Mouse (Mus musculus) midbrain, embryonic 13.5 days (tissue): Measurements from ENCODE around the gene Hbb-bh2. TPM values are rescaled to one million over a fixed set of nuclear protein-coding genes. Genes with fewer than 3 reads are reported as not detected.
"Not testable (repeated sequence)": the region's sequence is repeated elsewhere in the genome, so short reads cannot be mapped to it uniquely, and the experiment has no call there.

Experiments used
- ATAC-seq: fragments of 200-750 bp; cut with Nextera tagmentation; 2 replicates; pipeline ENCODE4 v1.8.0; 2017; ENCODE audit warnings: mild to moderate bottlenecking, moderate TSS enrichment, moderate library complexity
- H3K27ac ChIP-seq: fragments of 300-500 bp; sonication (generic); 2 replicates; pipeline ENCODE4 v1.5.1; 2015; ENCODE audit warnings: inconsistent platforms, mild to moderate bottlenecking, moderate library complexity
- H3K27me3 ChIP-seq: fragments of 300-500 bp; sonication (generic); 2 replicates; pipeline ENCODE4 v1.6.1; 2015; ENCODE audit warnings: mild to moderate bottlenecking, inconsistent platforms
- H3K36me3 ChIP-seq: fragments of 300-500 bp; sonication (generic); 2 replicates; pipeline ENCODE4 v1.6.1; 2015; ENCODE audit warnings: mild to moderate bottlenecking, inconsistent platforms
- H3K4me1 ChIP-seq: fragments of 300-500 bp; sonication (generic); replicated peaks from 2 replicates; pipeline ENCODE4 v1.6.1; 2015; ENCODE audit warnings: inconsistent platforms
- H3K4me2 ChIP-seq: fragments of 300-500 bp; sonication (generic); replicated peaks from 2 replicates; pipeline ENCODE4 v1.6.1; 2015; ENCODE audit warnings: moderate library complexity, mild to moderate bottlenecking, inconsistent platforms
- H3K4me3 ChIP-seq: fragments of 300-500 bp; sonication (generic); replicated peaks from 2 replicates; pipeline ENCODE4 v1.5.1; 2015; ENCODE audit warnings: mild to moderate bottlenecking, inconsistent platforms
- H3K9ac ChIP-seq: fragments of 300-500 bp; sonication (generic); replicated peaks from 2 replicates; pipeline ENCODE4 v1.6.1; 2015; ENCODE audit warnings: mild to moderate bottlenecking, inconsistent platforms
- H3K9me3 ChIP-seq: fragments of 300-500 bp; sonication (generic); 2 replicates; pipeline ENCODE4 v1.6.1; 2016; ENCODE audit warnings: mild to moderate bottlenecking, inconsistent platforms
- WGBS: fragments of 180-500 bp; shearing (Covaris S2); methylation state at CpG from one replicate; pipeline ENCODE4 v1.1.7; 2015; 5-methylcytosine and 5-hydroxymethylcytosine counted together
- polyA plus RNA-seq: library from polyadenylated mRNA; unstranded; fragments of >200 nt; fragmentation: Nextera tagmentation; extraction: Ambion mirVana; gene quantifications from 2 replicates; pipeline ENCODE4 v1.2.1, GENCODE M21; 2015

The Hbb-bh2 gene
- polyA plus RNA-seq, 1 experiment from 2014 or later: not detected

DNA sequence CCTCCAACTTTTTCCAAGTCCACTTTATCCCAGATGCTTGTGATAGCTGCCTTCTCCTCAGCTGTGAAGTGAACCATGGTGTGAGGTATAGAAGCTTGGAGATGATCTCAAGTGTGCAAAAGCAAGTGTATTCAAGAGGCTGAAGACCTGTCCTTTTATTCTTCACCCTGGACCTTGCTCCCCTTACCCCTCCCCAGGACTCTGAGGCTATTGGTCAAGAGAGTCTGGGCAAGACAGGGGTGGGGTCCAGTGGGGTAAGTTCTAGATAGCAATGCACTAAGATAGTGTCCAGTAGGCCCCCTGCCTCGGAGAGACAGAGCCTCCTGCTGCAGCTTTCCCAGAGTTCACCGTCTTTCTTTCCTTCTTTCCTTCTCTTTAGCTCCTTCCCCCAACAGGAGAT is 2.7 kb upstream of the Hbb-bh2 start, which contains the start of gene Hbb-bh1:
TSS of gene Hbb-bh1 (minus strand) at position 131 of the 400 bp plus-strand sequence.
- no peak within 1 kb of the TSS for H3K9ac ChIP-seq
- H3K36me3 ChIP-seq: no peaks in the 10 kb centered on the region
- H3K9me3 ChIP-seq: no peaks in the 10 kb centered on the region
- WGBS: 75% methylated on average over 2 of the region's 2 CpGs
- no peak within 1 kb of the TSS for H3K27ac ChIP-seq
- no peak within 1 kb of the TSS for H3K4me2 ChIP-seq
- no peaks in the 10 kb centered on the region for H3K4me1 ChIP-seq
- H3K4me3 ChIP-seq: no peak within 1 kb of the TSS
- no peak for ATAC-seq
- H3K27me3 ChIP-seq: no peaks in the 10 kb centered on the region

DNA sequence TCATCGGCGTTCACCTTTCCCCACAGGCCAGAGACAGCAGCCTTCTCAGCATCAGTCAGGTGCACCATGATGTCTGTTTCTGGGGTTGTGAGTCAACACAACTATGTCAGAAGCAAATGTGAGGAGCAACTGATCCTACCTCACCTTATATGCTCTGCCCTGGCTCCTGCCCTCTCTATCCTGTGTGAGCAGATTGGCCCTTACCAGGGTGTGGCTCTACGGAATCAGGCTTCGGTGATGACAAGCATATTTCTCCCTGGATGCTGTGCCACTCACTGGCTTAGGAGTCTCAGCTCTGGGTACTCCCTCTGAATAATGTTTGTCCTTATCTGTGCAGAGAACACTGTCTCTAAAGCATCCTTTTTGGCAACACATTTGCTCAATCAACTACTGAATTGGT is 12.5 kb downstream of the Hbb-bh2 start, which contains the start of gene Hbb-bs:
TSS of gene Hbb-bs (minus strand) at position 289 of the 400 bp plus-strand sequence.
- no peak within 1 kb of the TSS for H3K27ac ChIP-seq
- H3K27me3 ChIP-seq: no peaks in the 10 kb centered on the region
- no peak within 1 kb of the TSS for H3K4me2 ChIP-seq
- WGBS: 88% methylated on average over 4 of the region's 4 CpGs
- no peaks in the 10 kb centered on the region for H3K36me3 ChIP-seq
- H3K9me3 ChIP-seq: no peaks in the 10 kb centered on the region
- no peak for ATAC-seq
- H3K4me1 ChIP-seq: no peaks in the 10 kb centered on the region
- H3K9ac ChIP-seq: no peak within 1 kb of the TSS
- no peak within 1 kb of the TSS for H3K4me3 ChIP-seq

DNA sequence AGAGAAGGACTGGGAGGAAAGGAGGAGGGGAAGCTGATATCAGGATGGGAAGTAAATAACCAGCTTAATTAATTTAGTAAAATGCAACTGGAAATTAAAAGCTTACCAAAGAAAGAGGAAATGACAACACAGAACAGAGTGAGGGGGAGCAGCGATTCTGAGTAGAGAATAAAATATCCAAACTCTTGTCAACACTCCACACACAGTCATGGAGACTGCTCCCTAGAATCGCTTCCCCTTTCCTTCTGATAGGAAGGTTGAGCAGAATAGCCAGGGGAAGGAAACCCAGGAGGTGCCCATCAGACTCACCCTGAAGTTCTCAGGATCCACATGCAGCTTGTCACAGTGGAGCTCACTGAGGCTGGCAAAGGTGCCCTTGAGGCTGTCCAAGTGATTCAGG is 13.2 kb downstream of the Hbb-bh2 start:
- not testable (repeated sequence) for H3K27me3 ChIP-seq, H3K9me3 ChIP-seq, H3K4me2 ChIP-seq, ATAC-seq, H3K4me3 ChIP-seq, H3K4me1 ChIP-seq, H3K9ac ChIP-seq, H3K36me3 ChIP-seq, H3K27ac ChIP-seq
- WGBS: no CpG with 5 or more reads among the region's 2 CpGs

DNA sequence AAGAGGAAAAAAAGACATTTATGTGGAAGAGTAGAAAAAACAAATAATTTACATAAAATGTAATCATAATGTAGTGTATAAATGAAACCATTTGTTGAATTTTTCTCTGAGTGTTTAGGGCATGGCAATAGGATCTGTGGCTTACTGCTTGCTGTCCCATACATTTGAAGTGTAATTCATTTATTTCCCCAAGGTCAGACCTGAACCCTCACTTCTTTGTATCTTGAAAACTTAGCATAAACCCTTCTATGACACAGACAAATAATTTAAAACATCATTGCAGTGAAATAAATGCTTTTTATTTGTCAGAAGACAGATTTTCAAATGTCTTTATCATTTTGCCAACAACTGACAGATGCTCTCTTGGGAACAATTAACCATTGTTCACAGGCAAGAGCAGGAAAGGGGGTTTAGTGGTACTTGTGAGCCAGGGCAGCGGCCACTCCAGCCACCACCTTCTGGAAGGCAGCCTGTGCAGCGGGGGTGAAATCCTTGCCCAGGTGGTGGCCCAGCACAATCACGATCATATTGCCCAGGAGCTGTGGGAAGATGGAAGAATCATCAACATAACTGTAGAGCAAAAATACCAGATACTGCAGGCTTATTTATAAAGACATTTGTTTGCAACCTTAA is 13.9 kb downstream of the Hbb-bh2 start:
- Histone ChIP-seq H3K27ac (no peak overlapping the region), H3K27me3 (no peaks in the 10 kb centered on the region), H3K4me3 (no peak overlapping the region), H3K4me2 (no peak overlapping the region), H3K9ac (no peak overlapping the region), H3K36me3 (no peaks in the 10 kb centered on the region), H3K4me1 (no peaks in the 10 kb centered on the region), H3K9me3 (no peaks in the 10 kb centered on the region)
- WGBS: 54% methylated on average over 3 of the region's 3 CpGs
- ATAC-seq: no peak

DNA sequence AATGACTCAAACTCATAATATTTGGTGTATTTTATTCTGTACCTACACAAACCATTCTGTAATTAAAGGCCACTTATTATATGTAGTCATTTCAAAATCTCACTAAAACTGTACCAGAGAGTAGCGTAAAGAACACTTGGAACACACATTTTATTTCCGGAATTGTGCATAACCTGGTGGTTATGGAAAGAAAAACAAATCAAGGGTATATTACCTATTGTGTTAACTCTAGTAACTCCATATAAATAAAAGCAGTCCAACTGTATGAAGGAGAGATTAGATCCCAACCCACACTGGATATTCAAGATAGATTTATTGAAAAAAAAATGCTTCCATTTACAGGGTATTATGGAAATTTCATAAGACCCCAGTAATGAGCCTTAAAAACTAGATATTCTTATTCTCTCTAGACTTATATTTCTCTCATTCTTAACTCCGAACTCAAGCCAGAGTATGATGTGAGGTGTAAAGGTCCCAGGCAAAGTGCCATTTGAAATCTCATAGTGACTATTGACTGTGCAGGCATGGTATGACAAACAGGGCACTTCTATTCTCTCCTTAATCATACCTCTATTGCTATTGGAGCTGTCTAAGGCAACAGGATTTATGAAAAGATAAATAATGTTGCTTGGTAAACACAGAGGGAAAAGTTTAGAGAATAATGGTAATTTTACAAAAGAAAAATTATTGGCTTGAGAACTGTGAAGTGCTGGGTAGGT is 14.6 kb downstream of the Hbb-bh2 start:
- H3K4me2 ChIP-seq: no peak overlapping the region
- H3K4me3 ChIP-seq: no peak overlapping the region
- H3K36me3 ChIP-seq: no peaks in the 10 kb centered on the region
- no peak for ATAC-seq
- no peaks in the 10 kb centered on the region for H3K9me3 ChIP-seq
- no peaks in the 10 kb centered on the region for H3K4me1 ChIP-seq
- WGBS: 93% methylated on average over 3 of the region's 3 CpGs
- H3K27me3 ChIP-seq: no peaks in the 10 kb centered on the region
- H3K27ac ChIP-seq: no peak overlapping the region
- no peak overlapping the region for H3K9ac ChIP-seq

DNA sequence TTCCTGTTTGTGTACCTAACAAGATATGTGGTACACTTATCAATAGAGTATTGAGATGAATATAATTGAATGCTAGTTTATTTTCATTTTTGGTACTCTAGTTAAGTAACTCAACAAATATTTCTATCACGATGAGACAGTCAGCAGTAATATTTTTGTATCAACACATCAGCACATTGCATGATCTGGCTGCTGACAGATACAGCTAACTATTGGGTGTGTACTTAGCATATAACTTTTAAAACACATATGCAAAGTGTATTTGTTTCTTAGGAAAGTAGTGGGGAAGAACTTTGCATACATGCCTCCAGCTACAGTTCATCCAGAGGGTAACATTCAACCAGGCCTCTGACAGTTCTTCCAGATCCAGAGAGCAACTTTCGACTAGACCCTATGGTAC is 15.7 kb downstream of the Hbb-bh2 start:
- Histone ChIP-seq H3K27me3 (no peaks in the 10 kb centered on the region), H3K9ac (no peak overlapping the region), H3K9me3 (no peaks in the 10 kb centered on the region), H3K4me2 (no peak overlapping the region), H3K4me1 (no peaks in the 10 kb centered on the region), H3K36me3 (no peaks in the 10 kb centered on the region), H3K4me3 (no peak overlapping the region), H3K27ac (no peak overlapping the region)
- ATAC-seq: no peak
- WGBS: 91% methylated on average over 2 of the region's 2 CpGs

DNA sequence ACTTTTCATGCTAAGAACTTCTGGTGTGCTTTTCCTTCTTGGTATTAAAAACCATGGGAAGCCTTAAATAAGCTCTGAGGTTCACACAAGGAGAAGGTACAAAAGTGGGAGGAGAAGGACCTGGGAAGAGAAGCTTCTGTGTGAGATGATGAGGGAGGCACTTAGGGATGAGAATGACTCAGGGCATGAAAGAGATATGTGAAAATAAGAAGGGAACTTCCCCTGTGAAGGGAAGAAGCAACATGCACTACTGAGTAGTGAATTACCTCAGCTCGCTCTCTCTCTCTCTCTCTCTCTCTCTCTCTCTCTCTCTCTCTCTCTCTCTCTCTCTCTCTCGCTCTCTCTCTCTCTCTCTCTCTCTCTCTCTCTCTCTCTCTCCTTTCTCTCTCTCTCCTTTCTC is 25.2 kb downstream of the Hbb-bh2 start:
- not testable (repeated sequence) for H3K4me2 ChIP-seq, H3K27ac ChIP-seq, H3K9ac ChIP-seq, H3K36me3 ChIP-seq, ATAC-seq, H3K9me3 ChIP-seq, H3K4me3 ChIP-seq, H3K27me3 ChIP-seq, H3K4me1 ChIP-seq
- 78% methylated on average over 1 of the region's 2 CpGs for WGBS

DNA sequence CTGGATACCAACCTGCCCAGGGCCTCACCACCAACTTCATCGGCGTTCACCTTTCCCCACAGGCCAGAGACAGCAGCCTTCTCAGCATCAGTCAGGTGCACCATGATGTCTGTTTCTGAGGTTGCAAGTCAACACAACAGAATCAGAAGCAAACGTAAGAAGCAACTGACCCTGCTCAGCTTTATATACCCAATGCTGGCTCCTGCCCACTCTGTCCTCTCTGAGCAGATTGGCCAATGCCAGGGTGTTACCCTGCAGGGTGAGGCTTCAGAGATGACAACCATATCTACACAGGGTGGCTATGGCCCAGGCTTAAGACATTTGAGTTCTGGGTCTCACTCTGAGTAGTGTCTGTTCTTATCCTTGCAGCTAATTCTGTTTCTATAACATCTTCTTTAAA is 26.6 kb downstream of the Hbb-bh2 start, which contains the start of gene Hbb-bt:
TSS of gene Hbb-bt (minus strand) at position 231 of the 400 bp plus-strand sequence.
- Histone ChIP-seq H3K4me1 (no peaks in the 10 kb centered on the region), H3K4me2 (no peak within 1 kb of the TSS), H3K9ac (no peak within 1 kb of the TSS), H3K4me3 (no peak within 1 kb of the TSS), H3K9me3 (no peaks in the 10 kb centered on the region), H3K36me3 (no peaks in the 10 kb centered on the region), H3K27me3 (no peaks in the 10 kb centered on the region), H3K27ac (no peak within 1 kb of the TSS)
- no peak for ATAC-seq
- WGBS: 88% methylated on average over 3 of the region's 3 CpGs

DNA sequence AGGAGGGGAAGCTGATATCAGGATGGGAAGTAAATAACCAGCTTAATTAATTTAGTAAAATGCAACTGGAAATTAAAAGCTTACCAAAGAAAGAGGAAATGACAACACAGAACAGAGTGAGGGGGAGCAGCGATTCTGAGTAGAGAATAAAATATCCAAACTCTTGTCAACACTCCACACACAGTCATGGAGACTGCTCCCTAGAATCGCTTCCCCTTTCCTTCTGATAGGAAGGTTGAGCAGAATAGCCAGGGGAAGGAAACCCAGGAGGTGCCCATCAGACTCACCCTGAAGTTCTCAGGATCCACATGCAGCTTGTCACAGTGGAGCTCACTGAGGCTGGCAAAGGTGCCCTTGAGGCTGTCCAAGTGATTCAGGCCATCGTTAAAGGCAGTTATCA is 27.2 kb downstream of the Hbb-bh2 start:
- H3K27me3 ChIP-seq, H3K4me2 ChIP-seq, H3K4me3 ChIP-seq, H3K9me3 ChIP-seq, H3K36me3 ChIP-seq, H3K9ac ChIP-seq, H3K27ac ChIP-seq, H3K4me1 ChIP-seq, ATAC-seq: not testable (repeated sequence)
- no CpG with 5 or more reads among the region's 3 CpGs for WGBS

DNA sequence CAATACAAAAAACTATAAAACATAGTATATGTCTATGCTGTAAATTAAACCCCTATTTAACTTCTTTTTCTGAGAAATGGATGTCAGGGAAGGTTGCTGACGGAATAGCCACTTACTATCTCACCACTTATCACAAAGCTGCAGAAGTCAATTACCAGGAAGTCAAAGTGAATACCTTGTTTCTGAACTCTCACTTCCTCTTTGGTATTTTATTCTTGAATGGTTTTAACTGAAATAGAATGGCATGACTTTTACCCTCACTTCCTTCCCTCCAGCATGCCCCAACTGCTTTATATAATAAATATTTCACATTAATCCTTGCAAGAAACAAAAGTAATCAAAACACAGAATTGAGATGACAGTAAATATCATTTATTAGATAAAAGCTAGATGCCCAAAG is 28.1 kb downstream of the Hbb-bh2 start:
- 79% methylated on average over 1 of the region's 1 CpGs for WGBS
- Histone ChIP-seq H3K27ac (no peak overlapping the region), H3K9ac (no peak overlapping the region), H3K4me1 (no peaks in the 10 kb centered on the region), H3K4me3 (no peak overlapping the region), H3K9me3 (no peaks in the 10 kb centered on the region), H3K36me3 (no peaks in the 10 kb centered on the region), H3K27me3 (no peaks in the 10 kb centered on the region), H3K4me2 (no peak overlapping the region)
- ATAC-seq: no peak

DNA sequence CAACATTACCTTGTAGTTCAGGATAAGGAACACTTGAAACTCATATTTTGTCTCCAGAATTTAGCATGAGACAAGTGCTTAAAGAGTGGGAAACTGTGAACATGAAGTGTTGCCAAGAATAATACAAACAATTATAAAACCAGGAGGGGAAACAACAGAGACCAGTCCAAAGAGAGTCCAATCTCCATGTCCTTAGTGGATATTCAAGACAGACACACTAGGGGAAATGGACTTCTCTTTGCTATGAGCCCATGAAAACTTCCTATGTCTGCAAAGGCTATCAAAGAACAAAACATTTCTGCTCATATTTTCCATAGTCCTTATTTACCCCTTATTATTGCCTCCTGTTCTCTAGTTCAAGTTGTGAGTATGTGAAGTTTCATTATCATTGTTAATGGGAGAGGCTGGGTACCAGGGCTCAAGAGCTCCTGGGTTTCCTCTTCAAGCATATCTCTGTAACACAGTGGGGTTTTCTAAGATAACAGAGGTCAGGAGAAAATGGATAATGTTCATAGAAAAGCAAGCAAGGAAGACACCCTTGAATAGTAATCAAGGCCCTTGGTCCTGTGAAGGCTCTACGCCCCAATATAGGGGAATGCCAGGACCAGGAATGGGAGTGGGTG is 29.0 kb downstream of the Hbb-bh2 start:
- WGBS: 90% methylated on average over 1 of the region's 1 CpGs
- ATAC-seq: no peak

DNA sequence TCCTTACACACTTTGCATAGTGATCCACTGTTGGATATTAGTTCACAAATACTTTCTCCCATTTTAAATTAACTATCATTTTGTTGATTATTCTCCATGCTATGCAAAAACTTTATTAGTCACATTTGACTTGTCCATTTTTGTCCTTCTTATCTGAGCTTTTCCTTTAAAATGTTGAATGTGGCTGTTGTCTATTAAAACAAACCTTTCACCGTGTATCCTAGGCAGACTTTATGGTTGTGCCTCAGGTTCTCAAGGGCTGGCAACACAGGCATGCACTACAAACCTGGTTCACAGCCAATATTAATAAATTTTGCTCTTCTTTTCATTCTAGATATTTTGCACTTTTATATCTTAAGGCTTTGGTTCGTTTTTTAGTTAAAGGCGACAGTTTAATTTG is 29.6 kb downstream of the Hbb-bh2 start:
- 84% methylated on average over 3 of the region's 3 CpGs for WGBS
- no peak for ATAC-seq

More for the DNA sequence above, 29.0 kb downstream of the Hbb-bh2 start:
- Histone ChIP-seq H3K9me3 (no peaks in the 10 kb centered on the region), H3K4me3 (no peak overlapping the region), H3K9ac (no peak overlapping the region), H3K4me1 (no peaks in the 10 kb centered on the region), H3K4me2 (no peak overlapping the region), H3K36me3 (no peaks in the 10 kb centered on the region), H3K27me3 (no peaks in the 10 kb centered on the region), H3K27ac (no peak overlapping the region)

More for the DNA sequence above, 29.6 kb downstream of the Hbb-bh2 start:
- Histone ChIP-seq H3K27ac (no peak overlapping the region), H3K4me2 (no peak overlapping the region), H3K4me3 (no peak overlapping the region), H3K9me3 (no peaks in the 10 kb centered on the region), H3K4me1 (no peaks in the 10 kb centered on the region), H3K9ac (no peak overlapping the region), H3K27me3 (no peaks in the 10 kb centered on the region), H3K36me3 (no peaks in the 10 kb centered on the region)
